Mouse (Mus musculus) liver, embryonic 12.5 days (tissue): ENCODE results near the gene Rabepk. TPM values are rescaled to one million over a fixed set of nuclear protein-coding genes. Genes with fewer than 3 reads are reported as not detected.
"Not testable (repeated sequence)": the region's sequence is repeated elsewhere in the genome, so short reads cannot be mapped to it uniquely, and the experiment has no call there.

Experiments
- ATAC-seq: fragments of 200-750 bp; cut with Nextera tagmentation; 2 replicates; pipeline ENCODE4 v1.8.0; 2017; ENCODE audit warnings: moderate number of reproducible peaks, mild to moderate bottlenecking, moderate library complexity
- H3K27ac ChIP-seq: fragments of 300-500 bp; sonication (generic); 2 replicates; pipeline ENCODE4 v1.5.1; 2016; ENCODE audit warnings: mild to moderate bottlenecking
- H3K27me3 ChIP-seq: fragments of 300-500 bp; sonication (generic); replicated peaks from 2 replicates; pipeline ENCODE4 v1.6.1; 2016; ENCODE audit warnings: mild to moderate bottlenecking, moderate library complexity
- H3K36me3 ChIP-seq: fragments of 300-500 bp; sonication (generic); 2 replicates; pipeline ENCODE4 v1.6.1; 2016; ENCODE audit warnings: mild to moderate bottlenecking, moderate library complexity
- H3K4me1 ChIP-seq: fragments of 300-500 bp; sonication (generic); 2 replicates; pipeline ENCODE4 v1.6.1; 2016
- H3K4me2 ChIP-seq: fragments of 300-500 bp; sonication (generic); 2 replicates; pipeline ENCODE4 v1.6.1; 2016; ENCODE audit warnings: mild to moderate bottlenecking, moderate library complexity
- H3K4me3 ChIP-seq: fragments of 300-500 bp; sonication (generic); 2 replicates; pipeline ENCODE4 v1.5.1; 2016; ENCODE audit warnings: mild to moderate bottlenecking, moderate library complexity
- H3K9ac ChIP-seq: fragments of 300-500 bp; sonication (generic); 2 replicates; pipeline ENCODE4 v1.6.1; 2016; ENCODE audit warnings: mild to moderate bottlenecking, moderate library complexity
- H3K9me3 ChIP-seq: fragments of 300-500 bp; sonication (generic); replicated peaks from 2 replicates; pipeline ENCODE4 v1.6.1; 2016; ENCODE audit warnings: mild to moderate bottlenecking, moderate library complexity
- WGBS: fragments of 180-500 bp; shearing (Covaris S2); methylation state at CpG from one replicate; pipeline ENCODE4 v1.1.7; 2016; ENCODE audit not compliant: insufficient replicate concordance; 5-methylcytosine and 5-hydroxymethylcytosine counted together
- polyA plus RNA-seq: library from polyadenylated mRNA; unstranded; fragments of >200 nt; fragmentation: Nextera tagmentation; extraction: Ambion mirVana; gene quantifications from 2 replicates; pipeline ENCODE4 v1.2.1, GENCODE M21; 2016

The Rabepk gene
- polyA plus RNA-seq, 1 experiment from 2014 or later, result 33.2 TPM

DNA sequence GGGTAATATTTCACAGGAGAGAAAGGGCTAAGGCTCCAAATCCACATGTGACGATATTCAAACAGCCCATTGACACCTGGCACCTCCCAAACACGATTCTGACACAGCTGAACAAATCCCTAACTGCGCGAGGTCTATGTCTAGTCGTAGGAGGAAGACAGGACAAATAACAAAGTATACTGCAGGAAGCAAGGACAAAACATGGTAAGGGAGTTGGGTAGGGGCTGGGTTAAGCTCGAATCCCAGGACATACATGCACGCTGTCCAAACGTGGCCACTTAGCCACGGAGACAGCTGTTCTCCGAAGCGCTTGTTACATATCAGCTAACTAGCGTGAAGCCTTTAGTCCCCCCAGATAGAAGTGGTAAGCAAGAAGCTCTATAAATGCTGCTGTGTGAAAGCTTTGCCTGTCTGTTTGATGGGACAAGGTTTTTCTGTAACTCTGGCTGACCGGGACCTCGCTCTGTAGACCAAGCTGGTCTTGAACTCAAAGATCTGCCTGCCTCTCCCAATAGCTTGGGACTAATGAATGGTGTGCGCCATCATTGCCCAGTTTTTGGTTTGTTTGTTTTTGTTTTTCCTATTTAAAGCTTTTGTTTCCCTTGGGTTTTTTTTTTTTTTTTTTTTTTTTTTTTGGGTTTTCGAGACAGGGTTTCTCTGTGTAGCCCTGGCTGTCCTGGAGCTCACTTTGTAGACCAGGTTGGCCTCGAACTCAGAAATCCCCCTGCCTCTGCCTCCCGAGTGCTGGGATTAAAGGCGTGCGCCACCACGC lies 26.9 kb upstream of the Rabepk start:
- peak; percentile 5; the same call in 1 of the 2 replicates for ATAC-seq
- H3K4me2 ChIP-seq, result peak overlapping the region; percentile 82
- peak overlapping the region; percentile 93 for H3K27ac ChIP-seq
- H3K27me3 ChIP-seq, result 0 out of 2 replicates have a peak, but pooled peaks cover 3% of the 10 kb centered on the region
- WGBS, result 28% methylated on average over 20 of the region's 21 CpGs
- peaks cover 22% of the 10 kb centered on the region for H3K36me3 ChIP-seq
- peak overlapping the region; percentile 98 for H3K9ac ChIP-seq
- peaks cover 42% of the 10 kb centered on the region for H3K4me1 ChIP-seq
- H3K4me3 ChIP-seq, result peak overlapping the region; percentile 98
- H3K9me3 ChIP-seq, result no peaks in the 10 kb centered on the region

DNA sequence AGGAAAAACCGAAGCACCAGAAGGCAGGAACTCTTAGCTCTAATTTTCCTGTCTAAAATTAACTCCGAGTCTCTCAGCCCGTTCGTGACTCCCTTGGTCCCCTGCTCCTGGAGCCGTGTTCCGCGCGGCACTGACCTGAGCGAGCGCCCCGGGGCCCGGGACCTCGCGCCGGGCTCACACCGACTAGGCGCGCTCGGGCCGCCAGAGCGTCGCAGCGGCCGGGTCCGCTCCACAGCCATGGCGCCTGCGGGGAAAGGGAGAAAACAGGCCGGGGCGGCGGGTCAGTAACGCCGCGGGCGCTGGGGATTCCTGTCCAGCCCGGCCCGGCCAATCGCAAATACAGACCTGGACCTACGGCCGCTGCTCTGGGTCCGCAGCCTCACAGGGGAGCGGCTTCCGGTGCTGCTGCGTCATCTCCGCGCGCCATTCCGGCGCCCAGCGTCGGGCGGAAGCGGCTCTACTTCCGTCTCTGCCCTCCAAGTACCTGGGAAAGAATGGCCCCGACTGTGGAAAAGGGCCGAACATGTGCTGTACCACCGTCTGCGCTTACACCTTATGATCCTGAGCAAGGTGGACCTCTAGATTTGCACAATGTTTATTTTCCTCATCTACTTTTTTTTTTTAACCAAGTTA lies 26.2 kb upstream of the Rabepk start, which contains the start of gene Fbxw2:
TSS of gene Fbxw2 (minus strand) at position 485 of the 633 bp plus-strand sequence.
- Histone ChIP-seq H3K4me1 (peaks cover 46% of the 10 kb centered on the region), H3K4me2 (peak within 1 kb of the TSS; percentile 82), H3K9ac (peak within 1 kb of the TSS; percentile 98), H3K9me3 (no peaks in the 10 kb centered on the region), H3K27me3 (0 out of 2 replicates have a peak, but pooled peaks cover 3% of the 10 kb centered on the region), H3K27ac (peak within 1 kb of the TSS; percentile 93), H3K36me3 (peaks cover 26% of the 10 kb centered on the region), H3K4me3 (peak within 1 kb of the TSS; percentile 98)
- ATAC-seq, result peak; percentile 93
- under 1% methylated on average over 56 of the region's 57 CpGs for WGBS

DNA sequence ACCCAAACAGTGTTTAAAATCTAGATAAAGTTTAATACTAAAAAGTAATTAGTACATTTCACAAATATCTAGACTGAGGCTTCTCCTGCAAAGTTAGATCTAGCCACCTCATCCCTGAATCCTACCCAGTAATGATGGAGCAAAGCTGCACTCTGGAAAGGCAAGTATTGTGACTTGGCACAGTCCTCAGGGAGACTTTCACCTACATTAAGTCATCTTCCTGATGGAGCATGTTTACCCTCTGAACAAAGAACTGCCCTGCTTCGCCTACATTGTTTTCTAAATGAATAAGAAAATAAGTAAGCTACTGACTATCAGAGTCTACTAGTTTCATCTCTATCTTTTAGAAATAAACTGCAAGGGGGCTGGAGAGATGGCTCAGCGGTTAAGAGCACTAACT lies 18.8 kb upstream of the Rabepk start:
- Histone ChIP-seq H3K27ac (no peak overlapping the region), H3K4me3 (no peak overlapping the region), H3K27me3 (no peaks in the 10 kb centered on the region), H3K4me1 (peaks cover 36% of the 10 kb centered on the region), H3K4me2 (no peak overlapping the region), H3K9me3 (no peaks in the 10 kb centered on the region), H3K36me3 (peaks cover 89% of the 10 kb centered on the region), H3K9ac (no peak overlapping the region)
- ATAC-seq, result no peak
- 91% methylated on average over 2 of the region's 2 CpGs for WGBS

DNA sequence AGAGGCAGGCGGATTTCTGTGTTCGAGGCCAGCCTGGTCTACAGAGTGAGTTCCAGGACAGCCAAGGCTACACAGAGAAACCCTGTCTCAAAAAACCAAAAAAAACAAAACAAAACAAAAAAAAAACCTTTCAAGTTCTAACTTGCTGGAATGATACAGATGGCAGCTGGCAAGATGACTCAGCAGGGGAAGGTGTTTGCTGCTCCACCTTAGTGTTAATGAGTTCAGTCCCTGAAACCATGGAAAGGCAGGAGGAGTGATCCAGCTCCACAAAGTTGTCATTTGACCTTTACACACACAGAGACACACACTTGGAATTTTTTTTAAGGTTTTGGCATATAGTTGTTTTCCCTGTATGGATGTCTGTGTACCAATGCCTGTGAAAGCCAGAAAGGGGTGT lies 16.2 kb upstream of the Rabepk start:
- H3K9me3 ChIP-seq, ATAC-seq, H3K4me3 ChIP-seq, H3K9ac ChIP-seq, H3K27me3 ChIP-seq, H3K4me2 ChIP-seq: not testable (repeated sequence)
- WGBS, result 80% methylated on average over 2 of the region's 2 CpGs
- peaks cover 22% of the 10 kb centered on the region for H3K4me1 ChIP-seq
- H3K27ac ChIP-seq, result peak overlapping the region; percentile 69
- H3K36me3 ChIP-seq, result peaks cover 97% of the 10 kb centered on the region

DNA sequence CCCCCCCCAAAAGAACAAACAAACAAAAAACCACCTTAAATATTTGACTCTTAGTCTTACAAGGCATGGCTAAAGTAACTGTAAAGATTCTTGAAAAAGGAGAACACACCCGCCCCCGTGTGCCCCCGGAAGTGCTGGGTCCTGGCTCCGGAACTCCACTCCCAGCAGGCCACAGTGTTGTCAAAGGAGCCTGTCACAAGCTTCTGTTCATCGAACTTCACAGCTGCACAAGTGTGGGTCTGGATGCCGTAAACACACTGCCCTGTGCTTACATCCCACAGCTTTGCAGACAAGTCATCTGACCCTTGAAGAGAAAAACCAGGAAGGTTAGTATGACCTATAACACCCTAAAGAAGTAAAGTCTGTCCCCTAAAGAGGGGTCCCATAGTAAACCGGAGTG lies 13.0 kb upstream of the Rabepk start:
- 78% methylated on average over 7 of the region's 7 CpGs for WGBS
- Histone ChIP-seq H3K9me3 (no peaks in the 10 kb centered on the region), H3K27me3 (no peaks in the 10 kb centered on the region), H3K27ac (0 out of 2 replicates have a peak overlapping the region, but pooled peaks have one; percentile 48), H3K9ac (no peak overlapping the region), H3K36me3 (peaks cover 99% of the 10 kb centered on the region), H3K4me1 (peaks cover 50% of the 10 kb centered on the region), H3K4me2 (no peak overlapping the region), H3K4me3 (no peak overlapping the region)
- ATAC-seq, result no peak

DNA sequence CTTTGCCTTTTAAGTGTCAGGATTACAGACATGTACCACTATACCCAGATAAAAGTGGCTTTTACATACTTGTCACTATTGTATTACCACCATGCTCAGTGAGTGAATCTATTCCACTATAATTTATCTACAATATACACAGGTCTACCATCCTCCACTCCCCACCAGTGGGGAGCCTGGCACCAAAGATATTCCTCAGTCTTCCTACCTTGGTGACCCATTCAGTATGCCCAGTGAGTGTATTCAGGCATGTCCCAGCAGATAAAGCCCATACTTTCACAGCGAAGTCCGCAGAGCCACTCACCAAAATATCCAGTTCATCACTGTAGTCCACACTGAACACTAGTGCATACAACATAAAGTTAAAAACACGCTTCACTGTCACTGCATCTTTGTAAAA lies 11.1 kb upstream of the Rabepk start:
- peak; percentile 75 for ATAC-seq
- 74% methylated on average over 3 of the region's 3 CpGs for WGBS

DNA sequence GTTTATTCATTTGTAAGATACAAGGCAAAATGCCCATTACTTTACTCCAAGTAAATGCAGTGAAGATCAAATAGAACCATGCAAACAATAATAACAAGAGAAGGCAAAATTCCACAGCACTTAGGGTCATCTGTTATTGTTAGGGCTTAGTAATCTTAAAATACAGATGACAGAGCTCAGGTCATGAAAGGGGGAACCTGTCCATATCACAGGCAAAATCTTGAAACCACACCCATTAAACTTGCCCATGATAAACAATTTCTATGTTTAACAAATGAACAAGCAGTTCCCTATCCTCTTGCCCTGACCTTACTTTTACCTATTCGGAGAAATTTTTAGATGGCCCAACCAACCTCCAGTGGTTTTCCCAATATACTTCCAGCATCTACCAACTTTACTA lies 9.9 kb upstream of the Rabepk start:
- H3K36me3 ChIP-seq, result peaks cover 96% of the 10 kb centered on the region
- H3K4me1 ChIP-seq, result peaks cover 67% of the 10 kb centered on the region
- ATAC-seq, result no peak
- H3K27ac ChIP-seq, result peak overlapping the region; percentile 79
- H3K4me3 ChIP-seq, result no peak overlapping the region
- no peaks in the 10 kb centered on the region for H3K27me3 ChIP-seq
- WGBS, result 52% methylated on average over 1 of the region's 1 CpGs
- H3K9me3 ChIP-seq, result no peaks in the 10 kb centered on the region
- peak overlapping the region; percentile 39 for H3K4me2 ChIP-seq
- H3K9ac ChIP-seq, result 0 out of 2 replicates have a peak overlapping the region, but pooled peaks have one; percentile 40

More for the DNA sequence above, 11.1 kb upstream of the Rabepk start:
- Histone ChIP-seq H3K9ac (0 out of 2 replicates have a peak overlapping the region, but pooled peaks have one; percentile 17), H3K36me3 (peaks cover 98% of the 10 kb centered on the region), H3K9me3 (no peaks in the 10 kb centered on the region), H3K27me3 (no peaks in the 10 kb centered on the region), H3K4me1 (peaks cover 60% of the 10 kb centered on the region), H3K4me3 (no peak overlapping the region), H3K27ac (peak overlapping the region; percentile 79), H3K4me2 (peak overlapping the region; percentile 39)

DNA sequence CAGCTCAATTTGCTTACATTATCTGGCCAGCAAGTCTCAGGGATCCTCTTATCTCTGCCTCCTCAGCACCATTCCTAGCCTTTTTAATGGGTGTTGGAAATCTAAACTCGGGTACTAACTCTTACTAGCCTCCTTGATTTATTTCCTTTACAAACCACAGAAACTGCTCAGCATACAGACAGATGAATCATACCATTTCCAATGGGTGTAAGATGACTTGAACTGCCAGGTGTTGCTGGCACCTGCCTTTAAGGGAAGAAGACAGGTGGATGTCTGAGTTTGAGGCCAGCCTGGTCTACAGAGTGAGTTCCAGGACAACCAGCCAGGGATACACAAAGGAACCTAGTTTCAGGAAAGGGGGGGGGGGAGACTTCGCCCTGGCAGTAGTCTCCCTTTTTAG lies 8.3 kb upstream of the Rabepk start:
- ATAC-seq, result no peak
- no peaks in the 10 kb centered on the region for H3K9me3 ChIP-seq
- H3K27ac ChIP-seq, result peak overlapping the region; percentile 62
- no peaks in the 10 kb centered on the region for H3K27me3 ChIP-seq
- H3K36me3 ChIP-seq, result peaks cover 91% of the 10 kb centered on the region
- H3K4me1 ChIP-seq, result peaks cover 79% of the 10 kb centered on the region
- no peak overlapping the region for H3K4me2 ChIP-seq
- peak overlapping the region; percentile 12; the same call in 1 of the 2 replicates for H3K9ac ChIP-seq
- H3K4me3 ChIP-seq, result no peak overlapping the region
- WGBS, result 41% methylated on average over 2 of the region's 2 CpGs

DNA sequence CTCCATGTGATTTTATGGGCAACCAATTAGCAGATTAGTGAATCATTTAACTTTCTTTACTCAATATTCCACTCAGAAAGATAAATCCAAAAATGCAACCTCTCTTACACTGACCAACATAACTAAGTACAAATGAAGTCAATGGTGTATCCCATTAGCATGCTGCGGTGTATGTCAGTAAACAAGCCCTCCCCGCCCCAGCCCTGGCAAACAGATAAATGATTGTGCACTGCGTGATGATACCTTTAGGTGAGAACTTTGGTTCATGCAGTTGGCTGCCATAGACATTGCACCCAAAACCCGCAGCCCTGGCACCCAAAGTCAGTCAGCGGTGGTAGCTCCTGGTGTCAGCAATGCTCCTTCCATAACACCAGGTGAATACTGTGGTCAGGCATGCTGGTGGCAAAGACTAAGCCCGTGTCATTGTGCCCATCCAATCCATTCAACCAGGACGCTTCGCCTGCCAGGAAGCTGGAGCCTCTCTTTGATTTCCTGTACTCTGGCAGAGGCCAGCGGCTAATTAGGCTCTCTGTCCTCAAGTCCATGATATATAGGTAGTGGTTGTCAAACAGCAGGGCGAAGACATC lies 5.7 kb upstream of the Rabepk start:
- Histone ChIP-seq H3K36me3 (peaks cover 65% of the 10 kb centered on the region), H3K9ac (peak overlapping the region; percentile 49), H3K9me3 (no peaks in the 10 kb centered on the region), H3K4me3 (peak overlapping the region; percentile 9), H3K4me1 (peaks cover 80% of the 10 kb centered on the region), H3K4me2 (peak overlapping the region; percentile 72), H3K27ac (peak overlapping the region; percentile 91), H3K27me3 (no peaks in the 10 kb centered on the region)
- peak; percentile 42; the same call in 1 of the 2 replicates for ATAC-seq
- 74% methylated on average over 10 of the region's 10 CpGs for WGBS

DNA sequence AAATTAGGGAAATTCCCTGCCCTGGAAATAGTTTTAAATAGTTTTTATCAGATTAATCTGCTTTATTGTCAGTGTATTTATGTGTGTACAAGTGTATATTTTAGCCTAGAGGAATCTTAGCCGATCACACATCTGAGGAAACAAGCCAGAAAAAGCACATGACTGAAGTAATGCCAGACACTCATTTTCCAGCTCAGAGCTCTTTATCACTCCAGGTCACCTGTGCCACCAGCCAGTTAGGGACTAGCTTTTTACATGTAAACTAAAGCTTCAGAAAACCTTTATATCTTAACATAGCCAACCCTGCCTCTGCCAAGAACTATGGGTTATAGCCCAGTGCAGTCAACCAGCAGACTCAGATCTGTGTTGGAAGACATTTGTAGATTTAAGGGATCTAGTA lies 5.1 kb upstream of the Rabepk start:
- peak; percentile 60 for ATAC-seq
- 46% methylated on average over 1 of the region's 1 CpGs for WGBS
- Histone ChIP-seq H3K27me3 (no peaks in the 10 kb centered on the region), H3K4me2 (peak overlapping the region; percentile 72), H3K4me3 (peak overlapping the region; percentile 78), H3K9me3 (no peaks in the 10 kb centered on the region), H3K4me1 (peaks cover 80% of the 10 kb centered on the region), H3K9ac (peak overlapping the region; percentile 49), H3K27ac (peak overlapping the region; percentile 91), H3K36me3 (peaks cover 59% of the 10 kb centered on the region)

DNA sequence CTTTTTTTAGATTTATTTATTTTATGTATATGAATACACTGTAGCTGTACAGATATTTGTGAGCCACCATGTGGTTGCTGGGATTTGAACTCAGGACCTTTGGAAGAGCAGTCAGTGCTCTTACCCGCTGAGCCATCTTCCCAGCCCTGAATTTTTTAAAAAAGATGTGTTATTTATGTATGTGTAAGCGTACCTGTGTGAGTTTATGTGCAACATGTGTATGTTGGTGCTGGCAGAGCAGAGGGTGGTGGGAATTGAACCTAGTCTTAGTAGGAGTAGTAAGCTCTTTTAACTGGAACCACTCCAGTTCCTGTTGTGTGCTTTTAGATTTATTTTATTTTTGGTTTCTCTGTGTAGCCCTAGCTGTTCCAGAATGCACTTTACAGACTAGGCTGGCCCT lies 4.5 kb upstream of the Rabepk start:
- no peaks in the 10 kb centered on the region for H3K9me3 ChIP-seq
- 87% methylated on average over 2 of the region's 2 CpGs for WGBS
- peak overlapping the region; percentile 91 for H3K27ac ChIP-seq
- no peaks in the 10 kb centered on the region for H3K27me3 ChIP-seq
- peak overlapping the region; percentile 49 for H3K9ac ChIP-seq
- peaks cover 53% of the 10 kb centered on the region for H3K36me3 ChIP-seq
- peaks cover 74% of the 10 kb centered on the region for H3K4me1 ChIP-seq
- ATAC-seq, result no peak
- H3K4me3 ChIP-seq, result peak overlapping the region; percentile 78
- H3K4me2 ChIP-seq, result peak overlapping the region; percentile 72

DNA sequence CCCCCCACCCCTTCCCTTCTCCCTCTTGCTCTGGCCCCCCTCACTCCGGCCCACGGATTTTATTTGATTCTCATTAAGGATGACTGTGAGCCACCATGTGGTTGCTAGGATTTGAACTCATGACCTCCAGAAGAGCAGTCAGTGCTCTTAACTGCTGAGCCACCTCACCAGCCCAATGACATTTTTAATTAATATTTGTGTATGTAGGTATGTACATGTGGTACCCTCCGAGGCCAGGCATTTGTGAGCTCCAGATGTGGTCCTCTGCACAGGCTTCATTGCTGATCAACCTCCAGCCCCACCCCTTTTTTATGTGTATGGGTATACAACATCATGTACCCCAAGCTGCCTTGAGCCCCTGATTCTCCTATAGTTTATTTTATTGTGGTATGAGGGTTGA lies 4.0 kb upstream of the Rabepk start:
- Histone ChIP-seq H3K4me3 (peak overlapping the region; percentile 78), H3K27me3 (no peaks in the 10 kb centered on the region), H3K9ac (peak overlapping the region; percentile 49), H3K36me3 (peaks cover 48% of the 10 kb centered on the region), H3K27ac (peak overlapping the region; percentile 91), H3K4me2 (peak overlapping the region; percentile 72), H3K4me1 (peaks cover 74% of the 10 kb centered on the region), H3K9me3 (no peaks in the 10 kb centered on the region)
- ATAC-seq, result no peak
- 76% methylated on average over 3 of the region's 3 CpGs for WGBS
